Mouse (Mus musculus) gastrocnemius, postnatal 4 days (tissue): Measurements from ENCODE around the gene Serpine1. TPM values are rescaled to one million over a fixed set of nuclear protein-coding genes. Genes with fewer than 3 reads are reported as not detected.

Experiments used
- DNase-seq, 2 experiments: peaks; one replicate each; pipeline ENCODE4 v3.0.0; 2021 to 2022; ENCODE audit warnings: low spot score in 2 of 2, mixed read lengths in 2 of 2
- total RNA-seq, 2 experiments: library from RNA; stranded (reverse); gene quantifications; 2 replicates each; pipeline ENCODE4 v1.2.3; 2021

Serpine1 gene
- total RNA-seq, 2 experiments from 2014 or later: 3.6 to 4.9 TPM

- DNase-seq: peak in 1 of 2 experiments; percentile 55
Measured at GRCm38 (mm10) chr5:137061809-137062481, 10.1 kb downstream of the Serpine1 start.

GRCm38 (mm10) chr5:137054873-137055272 is 17.2 kb downstream of the Serpine1 start:
- DNase-seq: no peak

GRCm38 (mm10) chr5:137054299-137054698 is 17.8 kb downstream of the Serpine1 start:
- DNase-seq: no peak

- DNase-seq: no peak
Measured at GRCm38 (mm10) chr5:137051914-137052505, 20.1 kb downstream of the Serpine1 start.

GRCm38 (mm10) chr5:137051125-137051524 is 20.9 kb downstream of the Serpine1 start:
- no peak for DNase-seq

- DNase-seq: no peak
Measured at GRCm38 (mm10) chr5:137046991-137047390, 25.1 kb downstream of the Serpine1 start.

- no peak for DNase-seq
Measured at GRCm38 (mm10) chr5:137046324-137046718, 25.7 kb downstream of the Serpine1 start.

- peak; percentile 90 to 97 for DNase-seq
Measured at GRCm38 (mm10) chr5:137045402-137046323, 26.4 kb downstream of the Serpine1 start, which contains the start of gene Ap1s1. Ap1s1 (minus strand) TSS chr5:137046135.

- DNase-seq: no peak
Measured at GRCm38 (mm10) chr5:137043997-137044396, 28.1 kb downstream of the Serpine1 start.

- no peak for DNase-seq
Measured at GRCm38 (mm10) chr5:137041442-137041841, 30.6 kb downstream of the Serpine1 start.

- no peak for DNase-seq
Measured at GRCm38 (mm10) chr5:137039453-137039852, 32.6 kb downstream of the Serpine1 start.

- DNase-seq: no peak
Measured at GRCm38 (mm10) chr5:137036211-137036610, 35.9 kb downstream of the Serpine1 start.

GRCm38 (mm10) chr5:137032641-137033074 is 39.4 kb downstream of the Serpine1 start:
- DNase-seq: peak; percentile 73 to 85

- DNase-seq: no peak
Measured at GRCm38 (mm10) chr5:137032033-137032421, 40.0 kb downstream of the Serpine1 start.

GRCm38 (mm10) chr5:137031076-137032032 is 40.7 kb downstream of the Serpine1 start:
- DNase-seq: peak; percentile 43 to 45

GRCm38 (mm10) chr5:137030416-137030810 is 41.7 kb downstream of the Serpine1 start:
- no peak for DNase-seq

GRCm38 (mm10) chr5:137029643-137030415 is 42.2 kb downstream of the Serpine1 start:
- DNase-seq: peak; percentile 94 to 97

GRCm38 (mm10) chr5:137029273-137029585 is 42.8 kb downstream of the Serpine1 start:
- DNase-seq: no peak

- DNase-seq: no peak
Measured at GRCm38 (mm10) chr5:137028561-137029272, 43.4 kb downstream of the Serpine1 start.
